Mouse (Mus musculus) heart, adult 11 months (tissue): ENCODE data around the gene Amz1.

Source experiments
- DNase-seq: peaks from one replicate; pipeline ENCODE4 v3.0.0; 2022

The Amz1 gene

GRCm38 (mm10) chr5:140726062-140726839 lies 2.3 kb downstream of the Amz1 start:
- no peak for DNase-seq

GRCm38 (mm10) chr5:140726946-140727740 lies 3.2 kb downstream of the Amz1 start:
- DNase-seq: no peak

- peak; percentile 91 for DNase-seq
Observed at GRCm38 (mm10) chr5:140731040-140731797, 7.3 kb downstream of the Amz1 start.

- DNase-seq: no peak
Observed at GRCm38 (mm10) chr5:140732195-140732594, 8.3 kb downstream of the Amz1 start.

- peak; percentile 92 for DNase-seq
Observed at GRCm38 (mm10) chr5:140733336-140733735, 9.4 kb downstream of the Amz1 start.

GRCm38 (mm10) chr5:140735297-140735696 lies 11.4 kb downstream of the Amz1 start:
- peak; percentile 95 for DNase-seq

GRCm38 (mm10) chr5:140736166-140736565 lies 12.2 kb downstream of the Amz1 start:
- DNase-seq: no peak

- peak; percentile 84 for DNase-seq
Observed at GRCm38 (mm10) chr5:140739813-140740212, 15.9 kb downstream of the Amz1 start.

- peak; percentile 95 for DNase-seq
Observed at GRCm38 (mm10) chr5:140741040-140741439, 17.1 kb downstream of the Amz1 start.

- peak; percentile 88 for DNase-seq
Observed at GRCm38 (mm10) chr5:140741877-140742276, 17.9 kb downstream of the Amz1 start.

- DNase-seq: peak; percentile 90
Observed at GRCm38 (mm10) chr5:140743706-140744131, 19.8 kb downstream of the Amz1 start.

GRCm38 (mm10) chr5:140748425-140748824 lies 24.5 kb downstream of the Amz1 start:
- DNase-seq: peak; percentile 96

GRCm38 (mm10) chr5:140749062-140749875 lies 25.3 kb downstream of the Amz1 start:
- DNase-seq: peak; percentile 97

GRCm38 (mm10) chr5:140750925-140751324 lies 27.0 kb downstream of the Amz1 start:
- peak; percentile 87 for DNase-seq

GRCm38 (mm10) chr5:140752041-140752440 lies 28.1 kb downstream of the Amz1 start:
- peak; percentile 90 for DNase-seq

- peak; percentile 90 for DNase-seq
Observed at GRCm38 (mm10) chr5:140752639-140753038, 28.7 kb downstream of the Amz1 start.

GRCm38 (mm10) chr5:140753223-140753622 lies 29.3 kb downstream of the Amz1 start:
- DNase-seq: peak; percentile 93

- DNase-seq: peak; percentile 88
Observed at GRCm38 (mm10) chr5:140758864-140759263, 34.9 kb downstream of the Amz1 start.

GRCm38 (mm10) chr5:140762540-140762939 lies 38.6 kb downstream of the Amz1 start:
- no peak for DNase-seq

GRCm38 (mm10) chr5:140764921-140765613 lies 41.1 kb downstream of the Amz1 start:
- DNase-seq: peak; percentile 98

GRCm38 (mm10) chr5:140766566-140766965 lies 42.6 kb downstream of the Amz1 start:
- DNase-seq: no peak
